Mouse (Mus musculus) common myeloid progenitor, adult 5-6 weeks (primary cell): Measurements from ENCODE around the gene Pla1a. TPM values are rescaled to one million over a fixed set of nuclear protein-coding genes. Genes with fewer than 3 reads are reported as not detected.

Source experiments
- ATAC-seq: replicated peaks from 2 replicates; pipeline ENCODE4 v1.8.0; 2016; ENCODE audit warnings: low read depth, mild to moderate bottlenecking, moderate TSS enrichment, inconsistent platforms; ENCODE audit not compliant: poor library complexity, severe bottlenecking
- total RNA-seq: library from RNA; stranded (forward); fragments of 200-1000, 187-1606 nt; gene quantifications from 2 replicates; pipeline ENCODE4 v1.2.3, GENCODE M21; 2017

Gene Pla1a
- total RNA-seq, 1 experiment from 2014 or later, result not detected

GRCm38 (mm10) chr16:38440403-38440802 lies 7.5 kb upstream of the Pla1a start:
- ATAC-seq, result no peak

- ATAC-seq, result no peak
Measured at GRCm38 (mm10) chr16:38439190-38439589, 6.2 kb upstream of the Pla1a start.

GRCm38 (mm10) chr16:38434295-38434795 lies 1.4 kb upstream of the Pla1a start:
- ATAC-seq, result no peak

GRCm38 (mm10) chr16:38433514-38433913 lies 569 bp upstream of the Pla1a start:
- no peak for ATAC-seq

- ATAC-seq, result no peak
Measured at GRCm38 (mm10) chr16:38431446-38432185, 1.3 kb downstream of the Pla1a start.

- ATAC-seq, result no peak
Measured at GRCm38 (mm10) chr16:38425799-38426198, 7.1 kb downstream of the Pla1a start.

GRCm38 (mm10) chr16:38425374-38425773 lies 7.6 kb downstream of the Pla1a start:
- no peak for ATAC-seq

- ATAC-seq, result no peak
Measured at GRCm38 (mm10) chr16:38414953-38415352, 18.0 kb downstream of the Pla1a start.

- no peak for ATAC-seq
Measured at GRCm38 (mm10) chr16:38408416-38408815, 24.5 kb downstream of the Pla1a start.

- no peak for ATAC-seq
Measured at GRCm38 (mm10) chr16:38407584-38407983, 25.4 kb downstream of the Pla1a start.

GRCm38 (mm10) chr16:38406708-38407107 lies 26.2 kb downstream of the Pla1a start:
- peak; percentile 27; the same call in 1 of the 2 replicates for ATAC-seq

GRCm38 (mm10) chr16:38406293-38406692 lies 26.7 kb downstream of the Pla1a start:
- no peak for ATAC-seq

GRCm38 (mm10) chr16:38403639-38404038 lies 29.3 kb downstream of the Pla1a start:
- peak; percentile 85 for ATAC-seq

GRCm38 (mm10) chr16:38401468-38401867 lies 31.5 kb downstream of the Pla1a start:
- ATAC-seq, result no peak

- no peak for ATAC-seq
Measured at GRCm38 (mm10) chr16:38400311-38400960, 32.5 kb downstream of the Pla1a start.

- peak; percentile 51 for ATAC-seq
Measured at GRCm38 (mm10) chr16:38399531-38400231, 33.3 kb downstream of the Pla1a start.

GRCm38 (mm10) chr16:38399076-38399475 lies 33.9 kb downstream of the Pla1a start:
- no peak for ATAC-seq

- no peak for ATAC-seq
Measured at GRCm38 (mm10) chr16:38398266-38398665, 34.7 kb downstream of the Pla1a start.

- ATAC-seq, result peak; percentile 78
Measured at GRCm38 (mm10) chr16:38396155-38396554, 36.8 kb downstream of the Pla1a start.

GRCm38 (mm10) chr16:38395060-38395730 lies 37.8 kb downstream of the Pla1a start:
- ATAC-seq, result 0 out of 2 replicates have a peak, but pooled peaks have one; percentile 10
